Mouse (Mus musculus) layer of hippocampus, adult 2 months (tissue): Measurements from ENCODE around the gene Gmcl1. TPM values are rescaled to one million over a fixed set of nuclear protein-coding genes. Genes with fewer than 3 reads are reported as not detected.
A peak's percentile ranks its signal among the peaks of the same experiment; 100 is the strongest.

Source experiments
- DNase-seq, 2 experiments: peaks; one replicate each; pipeline ENCODE4 v3.0.0; 2022; ENCODE audit warnings: low spot score in 2 of 2
- H3K27ac ChIP-seq: fragments of 200-600 bp; 2 replicates; pipeline ENCODE4 v1.8.1; 2022
- H3K4me3 ChIP-seq: fragments of 200-600 bp; 2 replicates; pipeline ENCODE4 v1.8.1; 2022; ENCODE audit warnings: mild to moderate bottlenecking
- CTCF ChIP-seq: fragments of 200-600 bp; conservative IDR thresholded peaks from 2 replicates; pipeline ENCODE4 v1.8.1; 2022; ENCODE audit warnings: antibody characterized with exemption, mild to moderate bottlenecking, moderate library complexity
- long read RNA-seq, 2 experiments: library from polyadenylated mRNA; stranded (forward); transcript quantifications; one replicate each; pipeline ENCODE4 v2.0.0; 2021; ENCODE audit warnings: borderline mapping rate in 2 of 2
- total RNA-seq, 2 experiments: library from RNA; stranded (reverse); gene quantifications; 2 replicates each; pipeline ENCODE4 v1.2.3; 2021

Gmcl1 gene
- 10 to 100 TPM; 28.3 to 31.5 TPM for total RNA-seq
- long read RNA-seq, experiment 1, transcript Gmcl1-201 (14 exons, 2,949 nt) = major isoform, 31 of 49 reads
- long read RNA-seq, experiment 1, partial matches to known transcripts = 2 of 49 reads
- long read RNA-seq, experiment 1, other reads (novel, unspliced or antisense) = 15 of 49 reads
- long read RNA-seq, experiment 2, transcript Gmcl1-204 (1 exons, 2,750 nt) = minor isoform, 5 of 69 reads
- long read RNA-seq, experiment 2, transcript Gmcl1-201 (14 exons, 2,949 nt) = major isoform, 43 of 69 reads
- long read RNA-seq, experiment 2, partial matches to known transcripts = 3 of 69 reads
- long read RNA-seq, experiment 2, other reads (novel, unspliced or antisense) = 18 of 69 reads

DNA sequence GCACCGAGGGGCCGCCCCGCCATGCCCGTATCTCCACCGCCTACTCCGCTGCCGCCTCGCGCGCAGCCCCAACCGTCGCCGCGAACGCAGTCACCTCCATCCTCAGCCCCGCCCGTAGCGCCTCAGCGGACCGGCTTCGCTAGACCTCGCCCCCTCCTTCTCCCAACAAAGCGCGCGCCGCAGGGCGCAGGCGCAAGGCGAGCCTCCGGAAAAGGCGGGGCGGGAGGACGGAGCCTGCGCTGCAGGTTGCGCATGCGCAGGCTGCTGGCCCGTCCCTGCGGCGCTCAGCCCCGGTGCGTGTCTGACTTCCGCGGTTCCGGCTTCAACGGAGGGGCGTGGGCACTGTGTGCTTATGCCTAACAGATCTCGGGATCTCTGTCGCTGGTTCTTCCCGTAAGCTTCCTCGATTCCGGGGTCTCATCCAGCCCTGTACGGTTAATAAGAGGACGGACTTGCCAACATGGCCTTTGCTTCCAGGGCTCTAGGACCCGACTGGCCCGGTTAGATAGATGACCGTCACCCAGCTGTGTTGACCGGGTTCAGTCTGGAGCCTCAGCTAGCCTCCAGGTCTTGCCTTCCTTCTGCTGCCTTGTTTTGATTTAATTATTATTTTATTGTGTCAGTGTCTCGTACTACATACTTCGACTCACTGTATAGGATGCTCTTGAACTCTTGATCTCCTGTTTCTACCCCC lies at the start of gene Gmcl1:
Gene Gmcl1 (minus strand): TSS at position 201 of the 694 bp plus-strand sequence.
- no peak for TF ChIP-seq CTCF
- H3K4me3 ChIP-seq = peak within 1 kb of the TSS; percentile 88
- DNase-seq = peak; percentile 93 to 95

DNA sequence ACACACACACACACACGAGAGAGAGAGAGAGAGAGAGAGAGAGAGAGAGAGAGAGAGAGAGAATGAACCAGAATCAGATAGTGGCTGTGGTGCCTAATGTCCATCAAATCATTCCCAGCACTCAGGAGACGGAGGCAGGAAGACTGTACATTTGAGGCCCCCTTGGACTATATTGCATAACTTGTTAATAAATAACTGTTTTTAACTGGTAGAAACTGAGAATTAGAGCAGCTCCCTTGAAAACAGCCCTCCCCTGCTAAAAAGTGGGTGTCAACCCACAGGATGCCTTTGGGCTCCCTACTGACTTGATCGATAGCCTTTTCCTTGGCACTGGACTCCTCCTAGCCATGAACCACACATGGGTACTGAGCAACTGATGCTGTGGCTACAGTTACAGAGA lies 49.2 kb upstream of the Gmcl1 start:
- no peak for DNase-seq
- TF ChIP-seq CTCF = no peak
- Histone ChIP-seq H3K27ac (no peak overlapping the region), H3K4me3 (no peak overlapping the region)

More for the DNA sequence above, at the start of gene Gmcl1:
- peak within 1 kb of the TSS; percentile 90 for H3K27ac ChIP-seq

GRCm38 (mm10) chr6:86781361-86781957 lies 48.3 kb upstream of the Gmcl1 start:
- Histone ChIP-seq H3K27ac (no peak overlapping the region), H3K4me3 (no peak overlapping the region)
- no peak for TF ChIP-seq CTCF
- DNase-seq = no peak

- TF ChIP-seq CTCF = no peak
- peak overlapping the region; percentile 8; the same call in 1 of the 2 replicates for H3K27ac ChIP-seq
- DNase-seq = no peak
- no peak overlapping the region for H3K4me3 ChIP-seq
Measured at GRCm38 (mm10) chr6:86778910-86779594, 45.9 kb upstream of the Gmcl1 start.

- Histone ChIP-seq H3K4me3 (no peak overlapping the region), H3K27ac (peak overlapping the region; percentile 69)
- no peak for TF ChIP-seq CTCF
- no peak for DNase-seq
Measured at GRCm38 (mm10) chr6:86777181-86777580, 44.0 kb upstream of the Gmcl1 start.

- DNase-seq = no peak
- TF ChIP-seq CTCF = peak; percentile 30; the same call in 1 of the 2 replicates
- peak overlapping the region; percentile 69 for H3K27ac ChIP-seq
Measured at GRCm38 (mm10) chr6:86776706-86777071, 43.5 kb upstream of the Gmcl1 start.

GRCm38 (mm10) chr6:86776001-86776705 lies 43.0 kb upstream of the Gmcl1 start:
- DNase-seq = peak in 1 of 2 experiments; percentile 16
- TF ChIP-seq CTCF = no peak
- H3K27ac ChIP-seq = peak overlapping the region; percentile 69
- H3K4me3 ChIP-seq = no peak overlapping the region

More at GRCm38 (mm10) chr6:86776706-86777071, 43.5 kb upstream of the Gmcl1 start:
- H3K4me3 ChIP-seq = no peak overlapping the region

GRCm38 (mm10) chr6:86774937-86775336 lies 41.8 kb upstream of the Gmcl1 start:
- DNase-seq = no peak
- Histone ChIP-seq H3K27ac (no peak overlapping the region), H3K4me3 (no peak overlapping the region)
- TF ChIP-seq CTCF = no peak

- no peak overlapping the region for H3K27ac ChIP-seq
- no peak for DNase-seq
- H3K4me3 ChIP-seq = no peak overlapping the region
- 0 out of 2 replicates have a peak, but pooled peaks have one; percentile 10 for TF ChIP-seq CTCF
Measured at GRCm38 (mm10) chr6:86773830-86774229, 40.6 kb upstream of the Gmcl1 start.

GRCm38 (mm10) chr6:86772631-86773030 lies 39.4 kb upstream of the Gmcl1 start:
- TF ChIP-seq CTCF = no peak
- Histone ChIP-seq H3K4me3 (no peak overlapping the region), H3K27ac (no peak overlapping the region)
- DNase-seq = no peak

- Histone ChIP-seq H3K27ac (no peak overlapping the region), H3K4me3 (no peak overlapping the region)
- no peak for DNase-seq
- no peak for TF ChIP-seq CTCF
Measured at GRCm38 (mm10) chr6:86768938-86769337, 35.8 kb upstream of the Gmcl1 start.

DNA sequence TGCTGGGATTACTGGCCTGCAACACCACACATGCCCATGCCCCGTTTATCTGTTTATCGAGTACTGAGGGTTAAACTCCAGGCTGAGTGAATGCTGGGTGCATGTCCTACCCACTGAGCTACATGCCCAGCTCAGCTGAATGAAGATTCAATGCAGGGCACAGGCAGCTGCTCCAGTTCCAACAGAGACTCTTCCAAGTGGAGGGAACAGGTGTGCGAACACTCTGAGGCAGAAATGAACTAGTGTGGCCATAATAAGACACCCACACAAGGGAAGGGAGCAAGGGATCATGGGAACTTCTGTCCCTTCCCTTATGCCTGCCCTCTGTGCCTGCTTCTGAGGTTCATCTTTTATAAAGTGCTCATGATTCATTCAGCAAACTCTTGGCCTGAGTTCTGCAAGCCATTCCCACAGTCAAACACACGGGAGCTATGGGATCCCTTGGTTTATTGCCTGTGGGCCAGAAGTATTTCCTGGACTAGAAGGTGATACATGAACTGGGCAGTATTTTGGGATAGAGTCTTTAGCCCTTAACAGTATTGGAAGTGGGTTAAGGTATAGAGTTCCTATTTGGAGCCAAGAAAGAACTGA lies 35.1 kb upstream of the Gmcl1 start:
- H3K27ac ChIP-seq = no peak overlapping the region
- no peak for DNase-seq
- TF ChIP-seq CTCF = no peak
- H3K4me3 ChIP-seq = no peak overlapping the region
